Mouse (Mus musculus): ENCODE results near the gene Thy1. TPM values are rescaled to one million over a fixed set of nuclear protein-coding genes. Genes with fewer than 3 reads are reported as not detected.

The Thy1 gene
- polyA plus RNA-seq, 1 experiment, result not detected

GRCm38 (mm10) chr9:44095781-44096180 lies 52.6 kb downstream of the Thy1 start:
- peak; percentile 9 for TF ChIP-seq POLR2AphosphoS2 (IDR thresholded peaks at IDR 0.05; ENCODE audit: insufficient read length, low read depth)
- TF ChIP-seq E2F4 (IDR thresholded peaks at IDR 0.05; ENCODE audit: insufficient read depth), result no peak
- H3K36me3 ChIP-seq (ENCODE audit: control insufficient read depth, insufficient read depth), result peaks cover 6% of the 10 kb centered on the region
- no peaks in the 10 kb centered on the region for H3K79me2 ChIP-seq (ENCODE audit: control insufficient read depth, insufficient read depth)
- H3ac ChIP-seq (ENCODE audit: control insufficient read depth, insufficient read length), result no peak overlapping the region
- H3K4me2 ChIP-seq (ENCODE audit: low read depth), result no peak overlapping the region
- H3K4me3 ChIP-seq, result no peak overlapping the region
- no peaks in the 10 kb centered on the region for H3K27me3 ChIP-seq (ENCODE audit: control insufficient read depth, insufficient read depth, insufficient read length)

GRCm38 (mm10) chr9:44096536-44096935 lies 53.4 kb downstream of the Thy1 start:
- no peak for TF ChIP-seq MYOG (IDR thresholded peaks at IDR 0.05; ENCODE audit: control insufficient read depth in 1 of 3, insufficient read depth in 1 of 3, insufficient read length in 2 of 3, low read depth in 2 of 3)
- Histone ChIP-seq H3K27me3 (ENCODE audit: control insufficient read depth, insufficient read depth, insufficient read length) (no peaks in the 10 kb centered on the region), H3ac (ENCODE audit: control insufficient read depth, insufficient read length) (no peak overlapping the region), H3K36me3 (ENCODE audit: control insufficient read depth, insufficient read depth) (peaks cover 6% of the 10 kb centered on the region), H3K4me3 (no peak overlapping the region), H3K79me2 (ENCODE audit: control insufficient read depth, insufficient read depth) (no peaks in the 10 kb centered on the region), H3K4me2 (ENCODE audit: low read depth) (no peak overlapping the region)

Other genes with a start within 250 kb of the Thy1 start
- gene Usp2, start 23.6 kb downstream of the Thy1 start, polyA plus RNA-seq (2012; fragmentation: generic; extraction: Trizol), result 17.0 TPM
- 0.01 TPM for gene Mfrp, start 58.3 kb downstream of the Thy1 start, polyA plus RNA-seq (2012; fragmentation: generic; extraction: Trizol)
- gene C1qtnf5, start 63.9 kb downstream of the Thy1 start, polyA plus RNA-seq (2012; fragmentation: generic; extraction: Trizol), result 0.61 TPM
- gene Gm49380, start 70.1 kb downstream of the Thy1 start, polyA plus RNA-seq (2012; fragmentation: generic; extraction: Trizol), result 0.02 TPM
- gene Rnf26, start 70.1 kb downstream of the Thy1 start, polyA plus RNA-seq (2012; fragmentation: generic; extraction: Trizol), result 29.5 TPM
- 2.1 TPM for gene Mcam, start 91.1 kb downstream of the Thy1 start, polyA plus RNA-seq (2012; fragmentation: generic; extraction: Trizol)
- gene Cbl, start 190.7 kb downstream of the Thy1 start, polyA plus RNA-seq (2012; fragmentation: generic; extraction: Trizol), result 4.5 TPM
- not detected for gene Ccdc153, start 197.3 kb downstream of the Thy1 start, polyA plus RNA-seq (2012; fragmentation: generic; extraction: Trizol)
- gene Pdzd3, start 208.1 kb downstream of the Thy1 start, polyA plus RNA-seq (2012; fragmentation: generic; extraction: Trizol), result 0.02 TPM
- 7.2 TPM for gene Nlrx1, start 225.2 kb downstream of the Thy1 start, polyA plus RNA-seq (2012; fragmentation: generic; extraction: Trizol)
- 0.10 TPM for gene Abcg4, start 245.2 kb downstream of the Thy1 start, polyA plus RNA-seq (2012; fragmentation: generic; extraction: Trizol)